Mouse (Mus musculus) heart, embryonic 14.5 days (tissue): ENCODE measurements around the gene Bmt2. TPM values are rescaled to one million over a fixed set of nuclear protein-coding genes. Genes with fewer than 3 reads are reported as not detected.

Source experiments
- ATAC-seq: fragments of 200-750 bp; cut with Nextera tagmentation; 2 replicates; pipeline ENCODE4 v1.8.0; 2017; ENCODE audit warnings: low read depth, moderate TSS enrichment; ENCODE audit not compliant: insufficient number of reproducible peaks, insufficient read depth, low FRiP score
- H3K27ac ChIP-seq, 2 experiments: fragments of 200-500 bp in 1 of 2; fragments of 300-500 bp in 1 of 2; sonication (generic) in 1 of 2; replicated peaks in 1 of 2; 2 replicates each; pipeline ENCODE4 v1.5.1; 2012 to 2014; ENCODE audit warnings: low read depth in 2 of 2, low read length in 2 of 2, control low read depth in 1 of 2, mild to moderate bottlenecking in 1 of 2, mixed read lengths in 1 of 2; ENCODE audit not compliant: control insufficient read depth in 1 of 2, insufficient read depth in 1 of 2
- H3K27me3 ChIP-seq: fragments of 300-500 bp; sonication (generic); 2 replicates; pipeline ENCODE4 v1.6.1; 2014; ENCODE audit warnings: mild to moderate bottlenecking, low read length, control low read depth; ENCODE audit not compliant: control insufficient read depth, insufficient read depth
- H3K36me3 ChIP-seq: fragments of 300-500 bp; sonication (generic); 2 replicates; pipeline ENCODE4 v1.6.1; 2014; ENCODE audit warnings: mild to moderate bottlenecking, control low read depth, low read length, mixed read lengths; ENCODE audit not compliant: control insufficient read depth, insufficient read depth
- H3K4me1 ChIP-seq, 2 experiments: fragments of 200-500 bp in 1 of 2; fragments of 300-500 bp in 1 of 2; sonication (generic) in 1 of 2; 2 replicates each; pipeline ENCODE4 v1.6.1; 2012 to 2014; ENCODE audit warnings: low read length in 2 of 2, control low read depth in 1 of 2, mixed read lengths in 1 of 2; ENCODE audit not compliant: control insufficient read depth in 2 of 2, insufficient read depth in 2 of 2
- H3K4me2 ChIP-seq: fragments of 300-500 bp; sonication (generic); 2 replicates; pipeline ENCODE4 v1.6.1; 2014; ENCODE audit warnings: mild to moderate bottlenecking, low read length
- H3K4me3 ChIP-seq, 2 experiments: fragments of 200-500 bp in 1 of 2; fragments of 300-500 bp in 1 of 2; sonication (generic) in 1 of 2; 2 replicates each; pipeline ENCODE4 v1.5.1; 2012 to 2014; ENCODE audit warnings: low read length in 2 of 2, mild to moderate bottlenecking in 2 of 2, control low read depth in 1 of 2, low read depth in 1 of 2, moderate library complexity in 1 of 2; ENCODE audit not compliant: control insufficient read depth in 1 of 2, insufficient read depth in 1 of 2
- H3K9ac ChIP-seq: fragments of 300-500 bp; sonication (generic); 2 replicates; pipeline ENCODE4 v1.6.1; 2014; ENCODE audit warnings: mild to moderate bottlenecking, low read length
- H3K9me3 ChIP-seq: fragments of 300-500 bp; sonication (generic); 2 replicates; pipeline ENCODE4 v1.6.1; 2016; ENCODE audit warnings: low read length, control low read depth; ENCODE audit not compliant: control insufficient read depth
- WGBS: fragments of 180-500 bp; shearing (Covaris S2); extraction: QIAGEN DNeasy Blood & Tissue Kit; methylation state at CpG from one replicate; pipeline ENCODE4 v1.1.7; 2014; 5-methylcytosine and 5-hydroxymethylcytosine counted together
- polyA plus RNA-seq: library from polyadenylated mRNA; unstranded; fragments of >200 nt; fragmentation: Nextera tagmentation; extraction: Ambion mirVana; gene quantifications from 2 replicates; pipeline ENCODE4 v1.2.1, GENCODE M21; 2014

Gene Bmt2
- polyA plus RNA-seq, 1 experiment from 2014 or later = 23.4 TPM

- no peak overlapping the region for H3K4me2 ChIP-seq
- H3K9me3 ChIP-seq = no peaks in the 10 kb centered on the region
- no peak overlapping the region for H3K4me3 ChIP-seq
- 84% methylated on average over 3 of the region's 3 CpGs for WGBS
- no peaks in the 10 kb centered on the region for H3K4me1 ChIP-seq
- H3K27me3 ChIP-seq = no peaks in the 10 kb centered on the region
- 0 out of 2 replicates have a peak, but pooled peaks cover 4% of the 10 kb centered on the region for H3K36me3 ChIP-seq
- no peak overlapping the region for H3K9ac ChIP-seq
- no peak for ATAC-seq
- no peak overlapping the region for H3K27ac ChIP-seq
These were observed 60.7 kb downstream of the Bmt2 start for GRCm38 (mm10) chr6:13617110-13617509.

DNA sequence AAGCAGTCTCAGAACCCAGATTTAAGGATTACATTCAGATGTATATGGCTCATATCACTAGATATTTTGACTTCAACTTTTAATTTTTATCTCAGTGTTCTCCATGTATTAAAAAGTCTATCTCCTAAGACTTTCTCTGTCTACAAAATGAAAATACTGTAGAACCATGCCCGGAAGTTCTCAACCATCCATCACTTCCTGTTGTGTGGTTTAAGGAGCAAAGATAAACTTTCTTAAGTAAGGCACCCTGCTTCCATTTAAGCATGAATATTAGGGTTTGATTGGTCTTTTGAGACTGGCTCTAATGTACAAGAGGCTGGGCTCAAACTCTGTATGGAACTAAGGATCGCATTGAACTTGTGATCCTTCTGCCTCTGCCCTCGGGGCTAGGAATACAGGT lies 63.2 kb downstream of the Bmt2 start:
- Histone ChIP-seq H3K27ac (no peak overlapping the region), H3K4me2 (no peak overlapping the region), H3K4me3 (no peak overlapping the region), H3K9ac (no peak overlapping the region), H3K4me1 (no peaks in the 10 kb centered on the region), H3K36me3 (no peaks in the 10 kb centered on the region), H3K9me3 (no peaks in the 10 kb centered on the region), H3K27me3 (no peaks in the 10 kb centered on the region)
- no peak for ATAC-seq
- WGBS = 88% methylated on average over 3 of the region's 3 CpGs

GRCm38 (mm10) chr6:13613671-13614070 lies 64.1 kb downstream of the Bmt2 start:
- H3K27ac ChIP-seq = no peak overlapping the region
- no peaks in the 10 kb centered on the region for H3K4me1 ChIP-seq
- no peak overlapping the region for H3K4me2 ChIP-seq
- no peak for ATAC-seq
- no peak overlapping the region for H3K4me3 ChIP-seq
- no peak overlapping the region for H3K9ac ChIP-seq
- no peaks in the 10 kb centered on the region for H3K36me3 ChIP-seq
- WGBS = 82% methylated on average over 3 of the region's 3 CpGs
- no peaks in the 10 kb centered on the region for H3K9me3 ChIP-seq
- no peaks in the 10 kb centered on the region for H3K27me3 ChIP-seq

DNA sequence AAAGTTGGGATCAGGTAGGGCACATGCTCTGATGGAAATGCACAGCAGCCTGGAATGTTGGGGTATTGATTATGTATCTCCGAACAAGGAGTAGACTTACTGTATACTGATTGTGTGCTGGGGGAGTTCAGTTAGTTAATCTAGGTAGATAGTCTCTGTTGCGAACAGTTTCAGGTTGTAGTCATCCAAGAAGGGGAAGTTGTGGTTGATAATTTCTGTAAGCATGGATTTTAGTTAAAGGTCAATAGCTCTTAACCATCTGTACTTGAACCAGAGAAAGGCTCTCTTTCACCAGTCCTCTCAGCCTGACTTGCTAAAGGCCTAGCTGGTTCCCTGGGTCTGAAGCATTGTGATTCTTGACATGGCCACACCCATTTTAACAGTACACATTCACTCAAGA lies 66.9 kb downstream of the Bmt2 start:
- no peaks in the 10 kb centered on the region for H3K36me3 ChIP-seq
- H3K4me3 ChIP-seq = no peak overlapping the region
- no peak overlapping the region for H3K9ac ChIP-seq
- H3K9me3 ChIP-seq = no peaks in the 10 kb centered on the region
- H3K4me2 ChIP-seq = no peak overlapping the region
- WGBS = 82% methylated on average over 2 of the region's 2 CpGs
- ATAC-seq = no peak
- no peak overlapping the region for H3K27ac ChIP-seq
- H3K27me3 ChIP-seq = no peaks in the 10 kb centered on the region
- peaks cover 0 to 15% of the 10 kb centered on the region in 2 experiments; a peak in 3 of 4 replicates for H3K4me1 ChIP-seq

GRCm38 (mm10) chr6:13609353-13610140 lies 68.2 kb downstream of the Bmt2 start:
- WGBS = 73% methylated on average over 5 of the region's 5 CpGs
- Histone ChIP-seq H3K4me2 (no peak overlapping the region), H3K27ac (no peak overlapping the region), H3K9me3 (no peaks in the 10 kb centered on the region), H3K4me1 (peaks cover 0 to 19% of the 10 kb centered on the region in 2 experiments; a peak in 3 of 4 replicates), H3K9ac (no peak overlapping the region), H3K36me3 (no peaks in the 10 kb centered on the region), H3K27me3 (no peaks in the 10 kb centered on the region), H3K4me3 (no peak overlapping the region)
- ATAC-seq = no peak

- Histone ChIP-seq H3K27ac (peak within 1 kb of the TSS; percentile 95 to 97), H3K9ac (peak within 1 kb of the TSS; percentile 85), H3K36me3 (peaks cover 5% of the 10 kb centered on the region), H3K9me3 (no peaks in the 10 kb centered on the region), H3K27me3 (no peaks in the 10 kb centered on the region), H3K4me3 (peak within 1 kb of the TSS; percentile 76 to 85), H3K4me1 (peaks cover 0 to 19% of the 10 kb centered on the region in 2 experiments; a peak in 3 of 4 replicates), H3K4me2 (peak within 1 kb of the TSS; percentile 75)
- 2% methylated on average over 71 of the region's 71 CpGs for WGBS
- peak; percentile 95 for ATAC-seq
These were observed 69.9 kb downstream of the Bmt2 start, which contains the start of gene Tmem168 for GRCm38 (mm10) chr6:13607621-13608493. TSS of gene Tmem168 (minus strand) at chr6:13608100.

DNA sequence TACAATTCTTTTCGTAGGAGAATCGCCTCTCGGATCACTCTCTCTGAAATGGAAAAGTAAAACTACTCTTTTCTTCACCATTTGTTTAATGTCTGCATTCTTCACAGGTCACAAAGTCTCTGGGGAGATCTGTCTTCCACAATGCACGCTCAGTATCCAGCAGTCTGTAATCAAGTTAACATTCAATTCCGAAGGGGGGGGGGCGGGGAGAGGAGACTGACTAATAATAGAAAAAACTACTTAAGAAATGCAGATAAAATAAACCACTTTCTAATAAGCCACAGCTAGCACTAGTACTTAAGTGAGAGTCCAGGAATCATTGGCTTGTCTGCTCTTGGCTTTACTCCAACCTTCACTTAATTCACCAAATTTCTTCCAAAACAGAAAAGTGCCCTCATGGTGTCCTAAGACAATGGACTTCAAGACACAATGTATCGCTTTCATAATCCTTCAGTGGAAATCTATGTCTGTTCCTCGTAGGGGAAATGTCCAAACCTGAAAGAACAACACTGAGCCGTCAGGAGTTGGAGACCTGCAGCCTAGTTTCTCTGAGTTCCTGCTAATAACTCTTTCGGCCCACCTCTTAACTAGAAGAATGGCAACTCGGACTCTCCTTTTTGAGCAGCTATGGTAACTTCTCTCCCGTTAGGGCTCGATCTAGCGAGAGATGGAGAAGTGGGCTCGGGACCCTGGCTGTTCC lies 70.7 kb downstream of the Bmt2 start:
- 10% methylated on average over 15 of the region's 15 CpGs for WGBS
- Histone ChIP-seq H3K36me3 (peaks cover 12% of the 10 kb centered on the region), H3K9me3 (no peaks in the 10 kb centered on the region), H3K27ac (peak overlapping the region; percentile 95 to 97), H3K4me1 (peaks cover 0 to 22% of the 10 kb centered on the region in 2 experiments; a peak in 3 of 4 replicates), H3K4me2 (peak overlapping the region; percentile 75), H3K4me3 (peak overlapping the region; percentile 76 to 85), H3K27me3 (no peaks in the 10 kb centered on the region), H3K9ac (peak overlapping the region; percentile 85)
- no peak for ATAC-seq
